Mouse (Mus musculus) spleen, adult 12 weeks (tissue): Measurements from ENCODE around the gene Mob4.

Experiments
- DNase-seq: peaks from one replicate; pipeline ENCODE4 v3.0.0; 2022; ENCODE audit warnings: low spot score

The Mob4 gene

GRCm38 (mm10) chr1:55186592-55187210, 55.7 kb downstream of the Mob4 start:
- no peak for DNase-seq

- no peak for DNase-seq
Measured at GRCm38 (mm10) chr1:55192015-55192414, 61.0 kb downstream of the Mob4 start.

GRCm38 (mm10) chr1:55192824-55193223, 61.8 kb downstream of the Mob4 start:
- DNase-seq, result no peak

GRCm38 (mm10) chr1:55193316-55193715, 62.3 kb downstream of the Mob4 start:
- DNase-seq, result no peak

- no peak for DNase-seq
Measured at GRCm38 (mm10) chr1:55194064-55194915, 63.3 kb downstream of the Mob4 start.

GRCm38 (mm10) chr1:55195021-55195420, 64.0 kb downstream of the Mob4 start:
- no peak for DNase-seq

- DNase-seq, result no peak
Measured at GRCm38 (mm10) chr1:55196327-55197003, 65.4 kb downstream of the Mob4 start.

- no peak for DNase-seq
Measured at GRCm38 (mm10) chr1:55198719-55199118, 67.7 kb downstream of the Mob4 start.

- no peak for DNase-seq
Measured at GRCm38 (mm10) chr1:55201850-55202752, 71.1 kb downstream of the Mob4 start.
